Mouse (Mus musculus): ENCODE data around the gene Slc25a3. TPM values are rescaled to one million over a fixed set of nuclear protein-coding genes. Genes with fewer than 3 reads are reported as not detected.

Slc25a3 gene
- polyA plus RNA-seq, 1 experiment from 2014 or later = 402 TPM

DNA sequence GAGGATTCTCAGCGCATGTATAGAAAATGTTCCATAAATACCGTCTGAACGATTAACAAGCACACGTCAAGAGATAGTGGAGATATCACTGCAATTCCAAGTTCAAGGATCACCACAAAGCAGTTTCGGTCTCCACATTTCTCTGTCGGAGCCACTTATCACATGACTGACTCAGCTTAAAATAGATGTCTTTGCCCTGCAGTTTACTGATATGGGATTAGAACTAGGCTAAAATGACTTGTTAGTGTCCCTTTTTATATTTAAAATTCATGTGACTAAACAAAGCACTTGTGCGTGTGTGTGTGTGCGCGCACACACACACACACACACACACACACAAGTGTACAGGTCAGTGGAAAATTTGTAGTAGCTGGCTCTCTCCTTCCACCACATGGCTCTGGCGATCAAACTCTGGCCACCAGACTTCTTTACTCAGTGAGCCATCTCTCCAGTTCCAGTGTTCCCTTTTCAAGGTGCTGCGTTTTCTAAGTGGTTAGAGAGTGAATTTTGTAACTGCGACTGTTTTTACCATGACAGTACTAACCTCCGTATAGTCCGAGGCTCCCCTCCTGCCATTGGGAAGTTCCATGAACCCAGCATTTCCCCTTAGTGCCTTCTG lies 15.4 kb upstream of the Slc25a3 start:
- ATAC-seq (ENCODE audit: insufficient number of reproducible peaks, insufficient read depth, low FRiP score, low TSS enrichment, low read depth) = no peak
- no peaks in the 10 kb centered on the region for H3K27me3 ChIP-seq
- H3K4me1 ChIP-seq (replicated peaks) = no peaks in the 10 kb centered on the region
- 91% methylated on average over 14 of the region's 14 CpGs for WGBS
- H3K9me3 ChIP-seq = no peaks in the 10 kb centered on the region
- no peaks in the 10 kb centered on the region for H3K36me3 ChIP-seq
- H3K9ac ChIP-seq (replicated peaks) = no peak overlapping the region
- H3K4me2 ChIP-seq = no peak overlapping the region
- H3K27ac ChIP-seq = no peak overlapping the region
- H3K4me3 ChIP-seq (replicated peaks) = no peak overlapping the region

GRCm38 (mm10) chr10:91138317-91138716 lies 14.5 kb upstream of the Slc25a3 start:
- Histone ChIP-seq H3K27me3 (no peaks in the 10 kb centered on the region), H3K4me2 (no peak overlapping the region), H3K4me3 (replicated peaks) (no peak overlapping the region), H3K9ac (replicated peaks) (no peak overlapping the region), H3K36me3 (no peaks in the 10 kb centered on the region), H3K4me1 (replicated peaks) (no peaks in the 10 kb centered on the region), H3K9me3 (no peaks in the 10 kb centered on the region), H3K27ac (no peak overlapping the region)
- ATAC-seq (ENCODE audit: insufficient number of reproducible peaks, insufficient read depth, low FRiP score, low TSS enrichment, low read depth) = no peak
- WGBS = 85% methylated on average over 3 of the region's 3 CpGs

DNA sequence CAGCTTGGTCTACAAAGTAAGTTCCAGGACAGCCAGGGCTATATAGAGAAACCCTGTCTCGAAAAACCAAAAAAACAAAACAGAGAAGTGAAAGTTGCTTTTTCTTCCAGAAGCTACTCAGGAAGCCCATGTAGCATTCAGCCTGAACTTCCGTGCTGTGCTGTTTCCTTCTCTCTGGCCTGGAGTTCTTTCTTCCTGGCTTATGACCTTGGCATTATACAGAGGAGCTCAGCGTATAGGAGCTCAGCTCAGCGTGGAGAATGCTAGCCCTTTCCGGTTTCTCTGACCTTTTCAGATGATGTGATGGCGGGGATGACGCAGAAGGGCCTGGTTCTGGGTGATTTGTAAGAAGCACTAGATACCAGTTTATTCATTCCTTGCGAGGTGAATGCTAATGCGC lies 13.5 kb upstream of the Slc25a3 start:
- no peak overlapping the region for H3K27ac ChIP-seq
- no peaks in the 10 kb centered on the region for H3K9me3 ChIP-seq
- no peaks in the 10 kb centered on the region for H3K36me3 ChIP-seq
- ATAC-seq (ENCODE audit: insufficient number of reproducible peaks, insufficient read depth, low FRiP score, low TSS enrichment, low read depth) = no peak
- no peak overlapping the region for H3K4me2 ChIP-seq
- no peaks in the 10 kb centered on the region for H3K4me1 ChIP-seq (replicated peaks)
- no peaks in the 10 kb centered on the region for H3K27me3 ChIP-seq
- no peak overlapping the region for H3K4me3 ChIP-seq (replicated peaks)
- no peak overlapping the region for H3K9ac ChIP-seq (replicated peaks)
- 84% methylated on average over 9 of the region's 9 CpGs for WGBS

DNA sequence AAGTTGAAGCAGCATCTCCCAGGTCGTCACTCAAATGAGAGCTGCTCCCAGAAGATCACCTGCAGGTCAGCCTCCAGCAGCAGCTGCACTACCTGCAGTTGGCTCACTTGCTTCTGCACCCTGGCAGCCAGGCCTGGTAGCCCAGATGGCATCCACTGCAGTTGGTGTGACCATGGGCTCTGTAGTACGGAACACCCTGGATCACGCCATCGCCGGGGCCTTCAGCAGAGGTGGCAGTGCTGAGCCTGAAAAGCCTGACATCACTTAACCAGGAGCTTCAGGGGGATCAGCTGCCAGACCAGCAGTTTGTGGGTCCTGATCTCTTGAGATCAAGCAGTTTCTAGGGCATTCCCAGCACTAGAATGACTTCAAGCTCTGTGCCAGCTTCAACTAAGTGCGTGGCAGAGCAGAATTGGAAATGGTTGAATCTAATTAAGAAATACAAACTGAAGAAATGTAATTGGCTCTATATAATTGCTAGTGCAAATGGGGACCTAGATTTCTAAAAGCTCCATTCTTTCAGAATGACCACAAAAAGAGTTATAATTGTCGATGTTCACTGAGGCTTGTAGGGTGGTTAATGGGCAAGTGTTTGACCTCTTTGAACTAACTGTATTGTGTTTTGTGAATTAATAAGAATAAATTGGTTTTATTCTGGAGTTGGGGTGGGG lies 11.6 kb upstream of the Slc25a3 start:
- ATAC-seq (ENCODE audit: insufficient number of reproducible peaks, insufficient read depth, low FRiP score, low TSS enrichment, low read depth) = no peak
- Histone ChIP-seq H3K4me2 (no peak overlapping the region), H3K4me1 (replicated peaks) (no peaks in the 10 kb centered on the region), H3K36me3 (no peaks in the 10 kb centered on the region), H3K4me3 (replicated peaks) (no peak overlapping the region), H3K9ac (replicated peaks) (no peak overlapping the region), H3K27me3 (no peaks in the 10 kb centered on the region), H3K27ac (no peak overlapping the region), H3K9me3 (no peaks in the 10 kb centered on the region)
- WGBS = 93% methylated on average over 7 of the region's 7 CpGs

DNA sequence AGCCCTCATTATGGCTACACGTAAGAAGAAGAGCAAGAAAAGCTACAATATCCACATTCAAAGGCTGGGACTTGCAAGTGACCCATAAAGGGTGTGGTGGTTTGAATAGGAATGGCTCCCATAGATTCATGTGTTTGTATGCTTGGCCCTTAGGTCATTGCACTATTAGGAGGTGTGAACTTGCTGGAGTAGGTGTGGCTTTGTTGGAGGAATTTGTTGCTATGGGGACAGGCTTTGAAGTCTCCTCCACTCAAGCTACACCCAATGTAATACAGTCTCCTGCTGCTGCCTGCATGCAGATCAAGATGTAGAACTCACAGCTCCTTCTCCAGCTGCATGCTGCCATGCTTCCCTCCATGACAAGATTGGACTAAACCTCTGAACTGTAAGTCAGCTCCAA lies 7.7 kb upstream of the Slc25a3 start:
- H3K9me3 ChIP-seq = no peaks in the 10 kb centered on the region
- H3K9ac ChIP-seq (replicated peaks) = no peak overlapping the region
- H3K4me2 ChIP-seq = no peak overlapping the region
- WGBS = 83% methylated on average over 1 of the region's 1 CpGs
- no peaks in the 10 kb centered on the region for H3K36me3 ChIP-seq
- no peaks in the 10 kb centered on the region for H3K4me1 ChIP-seq (replicated peaks)
- no peak overlapping the region for H3K27ac ChIP-seq
- no peak overlapping the region for H3K4me3 ChIP-seq (replicated peaks)
- no peaks in the 10 kb centered on the region for H3K27me3 ChIP-seq
- no peak for ATAC-seq (ENCODE audit: insufficient number of reproducible peaks, insufficient read depth, low FRiP score, low TSS enrichment, low read depth)

GRCm38 (mm10) chr10:91130792-91131191 lies 6.9 kb upstream of the Slc25a3 start:
- 87% methylated on average over 3 of the region's 3 CpGs for WGBS
- ATAC-seq (ENCODE audit: insufficient number of reproducible peaks, insufficient read depth, low FRiP score, low TSS enrichment, low read depth) = no peak
- Histone ChIP-seq H3K4me1 (replicated peaks) (no peaks in the 10 kb centered on the region), H3K9ac (replicated peaks) (no peak overlapping the region), H3K27ac (no peak overlapping the region), H3K4me3 (replicated peaks) (no peak overlapping the region), H3K27me3 (no peaks in the 10 kb centered on the region), H3K9me3 (no peaks in the 10 kb centered on the region), H3K36me3 (no peaks in the 10 kb centered on the region), H3K4me2 (no peak overlapping the region)

GRCm38 (mm10) chr10:91128551-91129160 lies 4.8 kb upstream of the Slc25a3 start:
- Histone ChIP-seq H3K4me1 (replicated peaks) (no peaks in the 10 kb centered on the region), H3K9me3 (no peaks in the 10 kb centered on the region), H3K9ac (replicated peaks) (no peak overlapping the region), H3K27me3 (no peaks in the 10 kb centered on the region), H3K4me2 (no peak overlapping the region), H3K36me3 (no peaks in the 10 kb centered on the region), H3K27ac (no peak overlapping the region), H3K4me3 (replicated peaks) (no peak overlapping the region)
- 84% methylated on average over 1 of the region's 1 CpGs for WGBS
- no peak for ATAC-seq (ENCODE audit: insufficient number of reproducible peaks, insufficient read depth, low FRiP score, low TSS enrichment, low read depth)

GRCm38 (mm10) chr10:91127395-91127794 lies 3.5 kb upstream of the Slc25a3 start:
- Histone ChIP-seq H3K4me2 (no peak overlapping the region), H3K4me1 (replicated peaks) (peaks cover 9% of the 10 kb centered on the region), H3K36me3 (no peaks in the 10 kb centered on the region), H3K4me3 (replicated peaks) (no peak overlapping the region), H3K9me3 (no peaks in the 10 kb centered on the region), H3K9ac (replicated peaks) (no peak overlapping the region), H3K27me3 (no peaks in the 10 kb centered on the region), H3K27ac (no peak overlapping the region)
- WGBS = 78% methylated on average over 2 of the region's 2 CpGs
- no peak for ATAC-seq (ENCODE audit: insufficient number of reproducible peaks, insufficient read depth, low FRiP score, low TSS enrichment, low read depth)

GRCm38 (mm10) chr10:91126618-91127355 lies 2.9 kb upstream of the Slc25a3 start:
- Histone ChIP-seq H3K27ac (no peak overlapping the region), H3K4me2 (no peak overlapping the region), H3K9ac (replicated peaks) (no peak overlapping the region), H3K27me3 (no peaks in the 10 kb centered on the region), H3K4me1 (replicated peaks) (peaks cover 15% of the 10 kb centered on the region), H3K9me3 (no peaks in the 10 kb centered on the region), H3K36me3 (peaks cover 4% of the 10 kb centered on the region), H3K4me3 (replicated peaks) (no peak overlapping the region)
- WGBS = 79% methylated on average over 10 of the region's 10 CpGs
- no peak for ATAC-seq (ENCODE audit: insufficient number of reproducible peaks, insufficient read depth, low FRiP score, low TSS enrichment, low read depth)

DNA sequence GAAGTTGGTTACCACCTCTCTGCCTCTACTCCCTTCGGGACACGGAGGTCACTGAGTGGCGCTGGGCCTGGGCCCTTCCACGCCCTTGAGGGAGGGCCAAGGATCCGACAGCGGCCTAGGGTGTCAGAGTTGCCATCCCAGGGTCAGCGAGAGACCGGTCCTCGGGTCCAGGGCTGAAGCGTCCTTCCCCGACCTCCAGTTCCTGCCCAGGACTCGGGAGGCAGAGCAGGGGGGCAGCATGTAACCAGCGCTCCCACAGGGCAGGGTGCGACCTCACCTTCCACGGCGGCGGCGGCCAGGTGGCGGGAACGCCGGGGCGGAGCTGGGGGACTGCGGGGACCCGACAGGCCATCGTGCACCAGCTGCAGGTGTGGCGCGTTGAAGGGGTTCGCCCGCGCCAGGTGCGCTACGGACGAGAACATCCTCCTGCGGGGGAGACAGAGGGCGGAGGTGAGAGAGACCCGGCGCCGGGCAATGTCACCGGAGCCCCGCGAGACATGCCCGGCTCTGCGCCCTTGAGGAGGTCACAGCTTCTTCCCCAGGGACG lies 505 bp downstream of the Slc25a3 start:
- Histone ChIP-seq H3K4me3 (replicated peaks) (peak overlapping the region; percentile 99), H3K27me3 (no peaks in the 10 kb centered on the region), H3K9ac (replicated peaks) (peak overlapping the region; percentile 96), H3K27ac (peak overlapping the region; percentile 87), H3K4me2 (peak overlapping the region; percentile 91), H3K36me3 (peaks cover 36% of the 10 kb centered on the region), H3K9me3 (no peaks in the 10 kb centered on the region), H3K4me1 (replicated peaks) (peaks cover 16% of the 10 kb centered on the region)
- ATAC-seq (ENCODE audit: insufficient number of reproducible peaks, insufficient read depth, low FRiP score, low TSS enrichment, low read depth) = peak; percentile 66
- WGBS = under 1% methylated on average over 44 of the region's 44 CpGs

- peak overlapping the region; percentile 96 for H3K9ac ChIP-seq (replicated peaks)
- ATAC-seq (ENCODE audit: insufficient number of reproducible peaks, insufficient read depth, low FRiP score, low TSS enrichment, low read depth) = no peak
- H3K9me3 ChIP-seq = no peaks in the 10 kb centered on the region
- H3K27ac ChIP-seq = no peak overlapping the region
- H3K4me3 ChIP-seq (replicated peaks) = peak overlapping the region; percentile 99
- peaks cover 43% of the 10 kb centered on the region for H3K36me3 ChIP-seq
- H3K4me1 ChIP-seq (replicated peaks) = peaks cover 16% of the 10 kb centered on the region
- H3K4me2 ChIP-seq = peak overlapping the region; percentile 91
- H3K27me3 ChIP-seq = no peaks in the 10 kb centered on the region
- 41% methylated on average over 6 of the region's 6 CpGs for whole genome bisulfite sequencing
These were observed 1.2 kb downstream of the Slc25a3 start for GRCm38 (mm10) chr10:91122646-91123045.

All from limb, embryonic 12.5 days (tissue).